Mouse (Mus musculus): ENCODE measurements around the gene Rnd2. TPM values are rescaled to one million over a fixed set of nuclear protein-coding genes. Genes with fewer than 3 reads are reported as not detected.
A peak's percentile ranks its signal among the peaks of the same experiment; 100 is the strongest.

Gene Rnd2
- polyA plus RNA-seq (2015; fragmentation: Nextera tagmentation; extraction: Ambion mirVana): 2.0 and 2.1 TPM in 2 replicates

DNA sequence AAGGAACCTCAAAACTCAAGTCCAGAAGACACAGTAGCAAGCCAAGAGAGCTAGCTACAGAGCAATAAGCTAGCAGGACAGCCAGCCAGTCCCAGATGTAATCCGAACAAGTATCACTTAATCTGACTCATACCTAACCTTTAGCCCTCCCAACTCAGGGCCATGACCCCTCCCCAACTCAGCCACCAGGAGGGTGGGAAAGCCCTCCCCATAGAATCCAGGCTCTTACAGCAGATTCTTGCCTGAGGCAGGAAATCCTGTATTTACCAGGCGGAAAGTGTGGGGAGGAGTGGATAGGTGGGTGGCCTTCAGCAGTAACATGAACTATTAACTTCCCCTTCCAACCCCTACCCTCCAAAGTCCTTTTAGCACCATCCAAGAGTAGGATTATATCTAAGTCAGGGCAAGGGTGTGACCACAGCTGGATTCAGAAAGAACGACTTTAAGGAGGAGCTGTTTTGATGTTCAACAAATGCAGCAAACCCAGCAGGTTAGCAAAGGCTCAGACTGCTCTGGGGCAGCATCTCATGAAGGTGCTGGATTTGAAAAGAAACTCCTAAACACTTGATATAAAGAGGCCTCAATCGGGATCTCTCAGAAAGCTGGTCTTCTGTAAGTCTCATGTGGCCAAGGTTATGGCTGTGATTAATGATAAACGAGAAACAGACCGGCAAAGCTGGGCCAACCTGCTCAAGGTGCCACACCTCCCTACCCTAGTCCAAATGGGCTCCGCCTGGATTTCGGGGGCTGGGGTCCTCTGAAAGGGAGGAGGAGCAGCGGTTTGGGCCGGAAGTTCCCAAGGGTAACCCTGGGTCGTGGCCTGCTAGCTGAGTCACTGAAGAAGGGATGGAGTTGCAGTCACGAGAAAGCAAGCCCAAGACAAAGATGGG lies at the start of gene Rnd2:
Rnd2 (plus strand) TSS at position 789 of the 890 bp plus-strand sequence.
- Histone ChIP-seq H3K27me3 (peaks cover 64% of the 10 kb centered on the region), H3K4me1 (replicated peaks) (peaks cover 75% of the 10 kb centered on the region), H3K9me3 (replicated peaks) (no peaks in the 10 kb centered on the region), H3K9ac (peak within 1 kb of the TSS; percentile 62), H3K4me3 (replicated peaks) (peak within 1 kb of the TSS; percentile 67), H3K36me3 (replicated peaks) (peaks cover 15% of the 10 kb centered on the region), H3K4me2 (peak within 1 kb of the TSS; percentile 94), H3K27ac (replicated peaks) (peak within 1 kb of the TSS; percentile 51; the same call in 1 of the 2 replicates)
- no peak for ATAC-seq (ENCODE audit: insufficient read depth)
- WGBS (ENCODE audit: insufficient replicate concordance): 6% methylated on average over 12 of the region's 12 CpGs

DNA sequence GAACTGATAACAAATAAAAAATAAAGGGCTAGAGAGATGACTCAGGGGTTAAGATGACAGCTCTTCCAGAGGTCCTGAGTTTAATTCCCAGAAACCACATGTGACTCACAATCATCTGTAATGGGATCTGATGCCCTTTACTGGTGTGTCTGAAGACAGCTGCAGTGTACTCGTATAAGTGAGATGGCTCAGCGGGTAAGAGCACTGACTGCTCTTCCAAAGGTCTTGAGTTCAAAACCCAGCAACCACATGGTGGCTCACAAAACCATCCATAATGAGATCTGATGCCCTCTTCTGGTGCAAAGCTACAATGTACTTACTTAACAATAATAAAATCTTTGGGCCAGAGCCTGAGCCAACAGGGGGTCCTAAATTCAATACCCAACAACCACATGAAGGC lies 49.5 kb upstream of the Rnd2 start:
- no peak for ATAC-seq (ENCODE audit: insufficient read depth)
- no peaks in the 10 kb centered on the region for H3K9me3 ChIP-seq (replicated peaks)
- peaks cover 20% of the 10 kb centered on the region for H3K4me1 ChIP-seq (replicated peaks)
- H3K4me2 ChIP-seq: no peak overlapping the region
- peaks cover 35% of the 10 kb centered on the region for H3K36me3 ChIP-seq (replicated peaks)
- H3K27ac ChIP-seq (replicated peaks): no peak overlapping the region
- WGBS (ENCODE audit: insufficient replicate concordance): 83% methylated on average over 2 of the region's 2 CpGs
- no peaks in the 10 kb centered on the region for H3K27me3 ChIP-seq
- H3K9ac ChIP-seq: no peak overlapping the region
- no peak overlapping the region for H3K4me3 ChIP-seq (replicated peaks)

GRCm38 (mm10) chr11:101416433-101417100 lies 48.2 kb upstream of the Rnd2 start:
- Histone ChIP-seq H3K27ac (replicated peaks) (peak overlapping the region; percentile 63), H3K9ac (peak overlapping the region; percentile 79), H3K9me3 (replicated peaks) (no peaks in the 10 kb centered on the region), H3K27me3 (no peaks in the 10 kb centered on the region), H3K4me3 (replicated peaks) (peak overlapping the region; percentile 83), H3K4me2 (peak overlapping the region; percentile 86), H3K36me3 (replicated peaks) (peaks cover 23% of the 10 kb centered on the region), H3K4me1 (replicated peaks) (peaks cover 20% of the 10 kb centered on the region)
- WGBS (ENCODE audit: insufficient replicate concordance): under 1% methylated on average over 11 of the region's 11 CpGs
- peak; percentile 36 for ATAC-seq (ENCODE audit: insufficient read depth)

DNA sequence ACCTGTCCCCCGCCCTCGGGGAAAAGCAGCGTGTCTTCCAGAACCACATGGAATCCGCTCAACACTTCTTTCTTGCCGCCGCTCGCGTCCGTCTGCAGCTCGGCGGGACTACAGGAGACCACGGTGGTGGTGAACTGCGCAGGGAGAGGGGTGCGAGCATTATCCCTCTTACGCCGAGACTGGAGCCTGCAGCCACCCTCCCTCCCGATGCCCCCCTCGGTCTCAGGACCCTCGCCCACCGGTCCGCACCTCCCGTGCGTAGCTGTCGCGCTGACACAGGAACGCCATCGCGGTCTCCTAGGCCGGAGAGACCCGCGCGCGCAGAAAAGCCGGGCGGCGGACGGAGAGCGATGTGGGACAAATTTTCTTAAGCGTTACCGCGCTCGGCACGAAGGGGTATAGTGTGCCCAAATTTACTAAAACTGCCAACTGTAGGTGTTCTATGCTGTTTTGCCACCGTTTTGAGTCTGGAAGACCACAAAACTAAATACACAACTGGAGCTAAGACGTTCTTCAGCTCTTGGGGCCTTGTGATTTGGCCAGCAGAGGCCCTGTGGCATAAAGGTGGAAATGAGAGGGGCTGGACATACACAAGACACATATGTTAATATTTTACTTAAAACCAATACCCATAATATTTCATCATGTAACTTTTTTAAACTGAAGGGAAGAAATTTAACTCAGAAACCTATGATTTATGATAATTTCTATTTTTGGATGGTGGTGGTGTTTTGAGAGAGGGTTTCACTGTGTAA lies 47.5 kb upstream of the Rnd2 start, which contains the start of gene Aarsd1:
Aarsd1 (minus strand) TSS at position 515 of the 755 bp plus-strand sequence.
- H3K27me3 ChIP-seq: no peaks in the 10 kb centered on the region
- H3K4me1 ChIP-seq (replicated peaks): peaks cover 20% of the 10 kb centered on the region
- peaks cover 16% of the 10 kb centered on the region for H3K36me3 ChIP-seq (replicated peaks)
- H3K4me3 ChIP-seq (replicated peaks): peak within 1 kb of the TSS; percentile 83
- H3K9ac ChIP-seq: peak within 1 kb of the TSS; percentile 79
- no peaks in the 10 kb centered on the region for H3K9me3 ChIP-seq (replicated peaks)
- WGBS (ENCODE audit: insufficient replicate concordance): under 1% methylated on average over 45 of the region's 45 CpGs
- H3K27ac ChIP-seq (replicated peaks): peak within 1 kb of the TSS; percentile 63
- peak within 1 kb of the TSS; percentile 86 for H3K4me2 ChIP-seq
- peak; percentile 69 for ATAC-seq (ENCODE audit: insufficient read depth)

DNA sequence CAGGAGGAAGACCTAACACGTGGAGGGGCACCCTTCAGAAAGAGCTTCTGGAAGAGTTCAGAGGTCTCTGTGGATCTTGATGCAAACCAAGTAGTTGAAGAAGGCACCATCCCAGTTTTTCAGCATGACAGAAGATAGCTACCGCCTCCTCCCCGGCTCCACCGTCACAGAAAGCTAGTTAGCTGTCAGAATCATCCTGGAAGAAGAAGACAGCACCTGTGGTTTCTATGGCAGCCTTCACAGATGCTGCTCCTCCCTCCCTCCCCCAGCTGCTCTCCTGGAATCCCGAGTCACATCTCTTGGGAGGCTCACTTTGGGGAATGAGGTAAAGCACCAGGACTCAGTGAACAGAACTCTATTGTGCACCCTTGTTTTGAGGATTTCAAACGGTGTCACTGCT lies 45.8 kb upstream of the Rnd2 start:
- H3K27ac ChIP-seq (replicated peaks): no peak overlapping the region
- WGBS (ENCODE audit: insufficient replicate concordance): 63% methylated on average over 6 of the region's 6 CpGs
- no peak overlapping the region for H3K4me2 ChIP-seq
- no peak for ATAC-seq (ENCODE audit: insufficient read depth)
- peaks cover 1% of the 10 kb centered on the region for H3K36me3 ChIP-seq (replicated peaks)
- H3K9ac ChIP-seq: no peak overlapping the region
- peaks cover 24% of the 10 kb centered on the region for H3K4me1 ChIP-seq (replicated peaks)
- no peak overlapping the region for H3K4me3 ChIP-seq (replicated peaks)
- no peaks in the 10 kb centered on the region for H3K27me3 ChIP-seq
- H3K9me3 ChIP-seq (replicated peaks): no peaks in the 10 kb centered on the region

DNA sequence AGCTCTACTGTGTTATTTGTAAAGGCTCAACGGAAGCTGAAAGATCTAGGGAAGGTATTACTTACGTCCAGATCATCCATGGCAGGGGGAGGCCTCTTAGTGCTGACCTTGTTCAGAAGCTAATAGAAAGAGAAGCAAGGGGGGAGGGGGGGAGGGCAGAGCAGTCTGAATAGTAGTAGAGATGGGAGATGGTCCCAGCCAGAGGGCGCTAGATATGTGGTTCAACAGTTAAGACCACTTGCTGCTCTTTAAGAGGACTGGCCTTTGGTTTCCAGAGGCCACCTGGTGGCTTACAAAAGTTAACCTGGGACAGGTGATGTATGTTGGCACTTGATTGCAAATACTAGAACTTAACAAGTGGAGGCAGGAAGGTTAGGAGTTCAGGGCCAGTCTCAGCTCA lies 45.2 kb upstream of the Rnd2 start:
- H3K27ac ChIP-seq (replicated peaks): no peak overlapping the region
- H3K4me3 ChIP-seq (replicated peaks): no peak overlapping the region
- no peak overlapping the region for H3K4me2 ChIP-seq
- no peaks in the 10 kb centered on the region for H3K9me3 ChIP-seq (replicated peaks)
- 42% methylated on average over 3 of the region's 3 CpGs for WGBS (ENCODE audit: insufficient replicate concordance)
- H3K9ac ChIP-seq: no peak overlapping the region
- H3K4me1 ChIP-seq (replicated peaks): peaks cover 30% of the 10 kb centered on the region
- H3K27me3 ChIP-seq: no peaks in the 10 kb centered on the region
- no peak for ATAC-seq (ENCODE audit: insufficient read depth)
- no peaks in the 10 kb centered on the region for H3K36me3 ChIP-seq (replicated peaks)

DNA sequence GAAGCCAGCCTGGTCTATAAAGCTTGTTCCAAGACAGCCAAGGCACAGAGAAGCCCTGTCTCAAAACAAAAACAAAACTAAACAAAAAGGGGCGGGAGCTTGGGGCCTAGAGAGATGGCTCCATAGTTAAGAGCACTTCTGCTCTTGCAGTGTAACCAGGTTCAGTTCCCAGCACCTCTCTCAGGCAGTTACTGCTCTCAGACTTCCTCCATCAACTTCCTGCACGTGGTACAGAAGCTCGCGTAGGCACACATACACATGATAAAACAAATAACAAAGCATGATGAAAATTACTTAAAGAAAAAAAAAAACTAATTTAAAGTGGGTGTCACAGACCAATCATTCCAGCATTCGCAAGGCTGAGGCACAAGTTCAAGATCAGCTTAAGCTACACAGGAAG lies 44.7 kb upstream of the Rnd2 start:
- Histone ChIP-seq H3K4me2 (no peak overlapping the region), H3K4me1 (replicated peaks) (peaks cover 34% of the 10 kb centered on the region), H3K27me3 (no peaks in the 10 kb centered on the region), H3K9me3 (replicated peaks) (no peaks in the 10 kb centered on the region), H3K36me3 (replicated peaks) (no peaks in the 10 kb centered on the region), H3K9ac (no peak overlapping the region), H3K27ac (replicated peaks) (no peak overlapping the region), H3K4me3 (replicated peaks) (no peak overlapping the region)
- 66% methylated on average over 5 of the region's 5 CpGs for WGBS (ENCODE audit: insufficient replicate concordance)
- no peak for ATAC-seq (ENCODE audit: insufficient read depth)

DNA sequence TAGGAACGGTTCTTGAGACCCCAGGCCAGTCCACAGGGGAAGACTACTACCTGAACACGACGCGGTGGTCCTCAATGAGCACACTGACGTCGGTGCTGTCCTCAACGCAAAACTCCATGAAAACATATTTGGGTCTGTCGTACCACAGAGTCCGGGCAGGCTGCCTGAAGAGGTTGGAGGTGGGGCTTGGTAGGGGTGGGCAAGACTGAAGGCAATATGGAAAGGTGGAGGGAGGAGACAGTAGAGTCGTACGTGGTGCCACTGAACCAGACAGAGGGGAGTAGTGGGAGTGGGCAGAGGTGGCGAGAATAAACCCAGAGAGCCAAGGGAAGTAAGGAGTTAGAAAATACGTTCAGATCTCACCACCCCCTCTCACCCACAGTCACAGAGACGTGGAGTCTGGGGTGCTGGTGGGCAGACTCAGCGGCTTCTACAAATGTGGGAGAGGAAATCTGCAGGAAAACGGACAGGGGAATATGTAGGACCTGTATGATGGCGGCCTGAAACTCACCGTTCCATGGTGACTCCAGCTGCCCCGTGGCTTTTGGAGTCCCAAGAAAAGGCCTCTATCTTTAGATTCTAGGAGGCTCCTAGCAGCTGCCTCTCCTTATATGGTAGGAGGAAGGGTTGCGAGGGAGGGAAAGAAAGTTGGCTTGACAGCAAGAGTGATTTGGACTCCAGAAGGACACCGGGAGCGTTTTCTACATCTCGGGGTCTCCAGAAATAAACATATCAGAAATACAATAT lies 40.5 kb upstream of the Rnd2 start, which contains the start of gene Gm27029:
Gm27029 (minus strand) TSS at position 692 of the 747 bp plus-strand sequence.
- Histone ChIP-seq H3K27me3 (no peaks in the 10 kb centered on the region), H3K4me2 (peak within 1 kb of the TSS; percentile 97), H3K9ac (peak within 1 kb of the TSS; percentile 80), H3K4me1 (replicated peaks) (peaks cover 39% of the 10 kb centered on the region), H3K4me3 (replicated peaks) (peak within 1 kb of the TSS; percentile 94), H3K9me3 (replicated peaks) (no peaks in the 10 kb centered on the region), H3K36me3 (replicated peaks) (peaks cover under 1% of the 10 kb centered on the region; the same call in 1 of the 2 replicates), H3K27ac (replicated peaks) (peak within 1 kb of the TSS; percentile 80)
- no peak for ATAC-seq (ENCODE audit: insufficient read depth)
- 9% methylated on average over 23 of the region's 23 CpGs for WGBS (ENCODE audit: insufficient replicate concordance)

GRCm38 (mm10) chr11:101424925-101425813 lies 39.6 kb upstream of the Rnd2 start, which contains the start of the genes Rundc1 and Ptges3l:
Rundc1 (plus strand) TSS chr11:101425085.
Ptges3l (minus strand) TSS chr11:101425333.
- peak within 1 kb of the TSS; percentile 80 for H3K27ac ChIP-seq (replicated peaks)
- H3K4me3 ChIP-seq (replicated peaks): peak within 1 kb of the TSS; percentile 94
- H3K27me3 ChIP-seq: no peaks in the 10 kb centered on the region
- H3K4me1 ChIP-seq (replicated peaks): peaks cover 34% of the 10 kb centered on the region
- peak within 1 kb of the TSS; percentile 80 for H3K9ac ChIP-seq
- peaks cover 10% of the 10 kb centered on the region for H3K36me3 ChIP-seq (replicated peaks)
- no peaks in the 10 kb centered on the region for H3K9me3 ChIP-seq (replicated peaks)
- peak; percentile 88 for ATAC-seq (ENCODE audit: insufficient read depth)
- WGBS (ENCODE audit: insufficient replicate concordance): under 1% methylated on average over 81 of the region's 81 CpGs
- H3K4me2 ChIP-seq: peak within 1 kb of the TSS; percentile 97

Data from liver, embryonic 15.5 days (tissue).